Mouse (Mus musculus) CH12.LX (cell line): ENCODE measurements around the gene Shisa4. TPM values are rescaled to one million over a fixed set of nuclear protein-coding genes. Genes with fewer than 3 reads are reported as not detected.

Source experiments
- DNase-seq: peaks from one replicate; pipeline ENCODE4 v3.0.0-alpha.2; 2013; ENCODE audit errors: extremely low read depth
- H3K27ac ChIP-seq: 2 replicates; pipeline ENCODE4 v1.5.1; 2012; ENCODE audit warnings: low read depth, mild to moderate bottlenecking, control low read depth, moderate library complexity; ENCODE audit not compliant: insufficient read depth
- H3K27me3 ChIP-seq: replicated peaks from 2 replicates; pipeline ENCODE3; 2012; ENCODE audit warnings: inconsistent platforms
- H3K36me3 ChIP-seq, 2 experiments: replicated peaks in 1 of 2; 2 replicates each; pipeline versions ENCODE3 to v1.6.1; 2012; ENCODE audit warnings: inconsistent platforms in 1 of 2, low read length in 1 of 2, mild to moderate bottlenecking in 1 of 2, mixed read lengths in 1 of 2, moderate library complexity in 1 of 2; ENCODE audit not compliant: control insufficient read depth in 1 of 2, insufficient read depth in 1 of 2
- H3K4me1 ChIP-seq, 2 experiments: 2 replicates each; pipeline ENCODE4 v1.6.1; 2012; ENCODE audit warnings: inconsistent platforms in 1 of 2, moderate library complexity in 1 of 2; ENCODE audit not compliant: insufficient read depth in 2 of 2, control insufficient read depth in 1 of 2
- H3K4me2 ChIP-seq: 2 replicates; pipeline ENCODE4 v1.6.1; 2012; ENCODE audit warnings: low read depth, mild to moderate bottlenecking, control low read depth; ENCODE audit not compliant: poor library complexity, insufficient read depth, severe bottlenecking
- H3K4me3 ChIP-seq, 3 experiments: fragments of 150-350 bp in 1 of 3; sonication (generic) in 1 of 3; replicated peaks in 1 of 3; 2 replicates each; pipeline versions ENCODE3 to v1.5.1; 2011 to 2012; ENCODE audit warnings: low read depth in 2 of 3, low read length in 2 of 3, mild to moderate bottlenecking in 2 of 3, moderate library complexity in 2 of 3, control low read depth in 1 of 3, improper control_type of control experiment in 1 of 3, inconsistent platforms in 1 of 3, mixed read lengths in 1 of 3; ENCODE audit not compliant: poor library complexity in 1 of 3
- H3K79me2 ChIP-seq: replicated peaks from 2 replicates; pipeline ENCODE4 v1.6.1; 2012; ENCODE audit warnings: mild to moderate bottlenecking, moderate library complexity; ENCODE audit not compliant: control insufficient read depth, poor library complexity, insufficient read depth, severe bottlenecking; ENCODE audit errors: extremely low read depth
- H3K9ac ChIP-seq: 2 replicates; pipeline ENCODE4 v1.6.1; 2012; ENCODE audit warnings: low read depth, mild to moderate bottlenecking, control low read depth, moderate library complexity; ENCODE audit not compliant: insufficient read depth
- H3K9me3 ChIP-seq: replicated peaks from 2 replicates; pipeline ENCODE3; 2012; ENCODE audit warnings: low read length, inconsistent platforms, mixed read lengths
- BHLHE40 ChIP-seq: IDR thresholded peaks from 2 replicates; pipeline ENCODE4 v1.6.1; 2011; ENCODE audit warnings: mild to moderate bottlenecking, low read depth, low read length, improper control_type of control experiment
- E2F4 ChIP-seq: IDR thresholded peaks from 2 replicates; pipeline ENCODE4 v1.6.1; 2011; ENCODE audit warnings: low read depth, low read length, improper control_type of control experiment; ENCODE audit not compliant: insufficient replicate concordance
- ELF1 ChIP-seq: IDR thresholded peaks from 2 replicates; pipeline ENCODE4 v1.6.1; 2014; ENCODE audit warnings: low read depth, mild to moderate bottlenecking, inconsistent platforms, low read length, improper control_type of control experiment
- EP300 ChIP-seq: IDR thresholded peaks from 2 replicates; pipeline ENCODE4 v1.6.1; 2011; ENCODE audit warnings: low read length, improper control_type of control experiment
- GABPA ChIP-seq: IDR thresholded peaks from 2 replicates; pipeline ENCODE4 v1.6.1; 2012; ENCODE audit warnings: low read depth, low read length, improper control_type of control experiment, inconsistent platforms; ENCODE audit not compliant: insufficient replicate concordance
- JUND ChIP-seq: conservative IDR thresholded peaks from 2 replicates; pipeline ENCODE4 v1.6.1; 2011; ENCODE audit warnings: low read depth, low read length, improper control_type of control experiment
- KAT2A ChIP-seq: IDR thresholded peaks from 2 replicates; pipeline ENCODE4 v1.6.1; 2012; ENCODE audit warnings: low read length, improper control_type of control experiment, inconsistent platforms; ENCODE audit not compliant: insufficient replicate concordance
- MAFK ChIP-seq: IDR thresholded peaks from 2 replicates; pipeline ENCODE4 v1.6.1; 2011; ENCODE audit warnings: low read length, improper control_type of control experiment; ENCODE audit not compliant: insufficient replicate concordance
- MAZ ChIP-seq: IDR thresholded peaks from 2 replicates; pipeline ENCODE4 v1.6.1; 2012; ENCODE audit warnings: low read depth, mild to moderate bottlenecking, inconsistent platforms, low read length, improper control_type of control experiment, moderate library complexity
- MEF2A ChIP-seq: IDR thresholded peaks from 2 replicates; pipeline ENCODE4 v1.6.1; 2014; ENCODE audit warnings: low read depth, mild to moderate bottlenecking, inconsistent platforms, low read length, improper control_type of control experiment, borderline replicate concordance
- NELFE ChIP-seq: IDR thresholded peaks from 2 replicates; pipeline ENCODE4 v1.6.1; 2011; ENCODE audit warnings: low read depth, low read length, improper control_type of control experiment
- NRF1 ChIP-seq: IDR thresholded peaks from 2 replicates; pipeline ENCODE4 v1.6.1; 2014; ENCODE audit warnings: low read depth, mild to moderate bottlenecking, inconsistent platforms, low read length, improper control_type of control experiment, moderate library complexity
- PAX5 ChIP-seq: IDR thresholded peaks from 2 replicates; pipeline ENCODE4 v1.6.1; 2012; ENCODE audit warnings: low read length, inconsistent platforms, mixed read lengths
- POLR2A ChIP-seq: IDR thresholded peaks from 2 replicates; pipeline ENCODE4 v1.6.1; 2011; ENCODE audit warnings: low read depth, mild to moderate bottlenecking, improper control_type of control experiment, low read length
- RCOR1 ChIP-seq: conservative IDR thresholded peaks from 2 replicates; pipeline ENCODE4 v1.6.1; 2012; ENCODE audit warnings: low read depth, mild to moderate bottlenecking, inconsistent platforms, low read length, improper control_type of control experiment
- SIN3A ChIP-seq: IDR thresholded peaks from 2 replicates; pipeline ENCODE4 v1.6.1; 2012; ENCODE audit warnings: low read length, improper control_type of control experiment, inconsistent platforms
- TCF12 ChIP-seq: IDR thresholded peaks from 2 replicates; pipeline ENCODE4 v1.6.1; 2014; ENCODE audit warnings: low read depth, mild to moderate bottlenecking, inconsistent platforms, low read length, improper control_type of control experiment
- UBTF ChIP-seq: IDR thresholded peaks from 2 replicates; pipeline ENCODE4 v1.6.1; 2012; ENCODE audit warnings: low read depth, mild to moderate bottlenecking, inconsistent platforms, low read length, improper control_type of control experiment, moderate library complexity
- USF1 ChIP-seq: IDR thresholded peaks from 2 replicates; pipeline ENCODE4 v1.6.1; 2014; ENCODE audit warnings: low read depth, mild to moderate bottlenecking, inconsistent platforms, low read length, improper control_type of control experiment
- ZNF384 ChIP-seq: IDR thresholded peaks from 2 replicates; pipeline ENCODE4 v1.6.1; 2012; ENCODE audit warnings: low read depth, low read length, improper control_type of control experiment, inconsistent platforms
- dilution Hi-C: fragments of 300-500 bp; cut with MboI; formaldehyde crosslinking; loops from 2 replicates; pipeline ENCODE4 v1.14.3; 2020; ENCODE audit warnings: low sequenced_read_pairs; ENCODE audit not compliant: extremely low pct_unique_long_range_greater_than_20kb, extremely low pct_ligation_motif_present
- in situ Hi-C: fragments of 300-500 bp; cut with MboI; formaldehyde crosslinking; loops from 3 replicates; pipeline ENCODE4 v1.14.3; 2019; ENCODE audit warnings: low sequenced_read_pairs, low pct_ligation_motif_present, low pct_unique_long_range_greater_than_20kb, mixed read lengths
- polyA plus RNA-seq: library from polyadenylated mRNA; unstranded; fragments of >175 nt; gene quantifications from 2 replicates; pipeline ENCODE4 v1.2.1, GENCODE M21; 2012; ENCODE audit warnings: low read depth; ENCODE audit not compliant: insufficient read length
- total RNA-seq, 2 experiments: library from RNA; depleted of rRNA; stranded (reverse); fragments of 300-350 nt in 1 of 2; fragments of >200 nt in 1 of 2; gene quantifications; 2 replicates each; pipeline ENCODE4 v1.2.3; 2012 to 2014

The Shisa4 gene
- total and polyA plus RNA-seq, 3 experiments = 0.08 to 0.41 TPM; not detected in 1

GRCm38 (mm10) chr1:135325934-135326333 is 49.1 kb downstream of the Shisa4 start:
- H3K36me3 ChIP-seq = no peaks in the 10 kb centered on the region
- no peak overlapping the region for H3K4me2 ChIP-seq
- peaks cover 2% of the 10 kb centered on the region for H3K9me3 ChIP-seq
- dilution Hi-C loops = no loop called here
- H3K79me2 ChIP-seq = no peaks in the 10 kb centered on the region
- DNase-seq = no peak
- H3K9ac ChIP-seq = no peak overlapping the region
- H3K27ac ChIP-seq = no peak overlapping the region
- TF ChIP-seq BHLHE40 (no peak), MEF2A (no peak), POLR2A (no peak), NELFE (no peak), GABPA (no peak), RCOR1 (no peak), EP300 (no peak), UBTF (no peak), MAFK (no peak), E2F4 (no peak), PAX5 (no peak), KAT2A (no peak), TCF12 (no peak), MAZ (no peak), SIN3A (no peak), ELF1 (no peak), JUND (no peak)
- TF ChIP-seq, all 38 proteins: peak for 0
- peaks cover 0 to 7% of the 10 kb centered on the region in 2 experiments; a peak in 2 of 4 replicates for H3K4me1 ChIP-seq
- peaks cover 53% of the 10 kb centered on the region for H3K27me3 ChIP-seq
- H3K4me3 ChIP-seq = no peak overlapping the region
- in situ Hi-C loops = no loop called here

DNA sequence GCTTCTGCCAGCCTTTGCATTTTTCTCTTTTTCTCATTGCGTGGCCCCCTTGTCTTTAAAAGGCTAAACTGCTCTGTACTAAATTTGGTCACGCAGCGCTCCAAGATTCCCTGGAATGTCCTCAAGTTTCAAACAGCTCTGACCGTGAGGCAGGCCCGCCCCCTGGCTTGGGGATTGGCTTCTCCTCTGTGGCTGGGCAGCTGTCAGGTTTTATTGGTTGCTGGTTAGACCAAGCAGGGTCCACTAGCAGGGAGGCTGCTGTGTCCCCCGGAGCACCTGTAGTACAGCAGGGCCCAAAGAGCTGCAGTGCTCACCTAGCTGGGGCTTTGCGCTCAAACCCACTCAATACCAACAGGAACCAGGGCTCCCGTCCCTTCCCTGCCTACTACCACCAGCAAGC is 50.5 kb downstream of the Shisa4 start, which contains the start of gene Lmod1:
Gene Lmod1, plus strand, starts transcription at position 237 of the 400 bp plus-strand sequence.
- H3K4me1 ChIP-seq = peaks cover 0 to 7% of the 10 kb centered on the region in 2 experiments; a peak in 2 of 4 replicates
- dilution Hi-C loops (no loop called here), in situ Hi-C loops (no loop called here)
- no peak for DNase-seq
- H3K9ac ChIP-seq = no peak within 1 kb of the TSS
- H3K36me3 ChIP-seq = no peaks in the 10 kb centered on the region
- H3K4me2 ChIP-seq = no peak within 1 kb of the TSS; the same call in 1 of the 2 replicates
- peaks cover 65% of the 10 kb centered on the region for H3K27me3 ChIP-seq
- TF ChIP-seq RCOR1 (no peak), USF1 (no peak), NRF1 (no peak), ZNF384 (no peak), KAT2A (no peak), PAX5 (no peak), TCF12 (no peak)
- peaks cover 2% of the 10 kb centered on the region for H3K9me3 ChIP-seq
- no peak within 1 kb of the TSS for H3K4me3 ChIP-seq
- H3K79me2 ChIP-seq = no peaks in the 10 kb centered on the region
- H3K27ac ChIP-seq = no peak within 1 kb of the TSS
